Mouse (Mus musculus): ENCODE measurements around the gene Frmpd3.

Gene Frmpd3

GRCm38 (mm10) chrX:140437906-140438305, 95.8 kb downstream of the Frmpd3 start:
- ChIA-PET POLR2A (interaction anchor here in 1 of 4 experiments (0.8 to 1.1 kb wide), 2 partner anchors 19 to 21 kb away, joined by 3 to 5 read pairs; partner anchors contain the start of gene Prps1), CTCF (interaction anchor here in 1 of 4 experiments (0.6 kb wide), 1 partner anchor 21 kb away, joined by 6 read pairs; no protein-coding TSS in a partner anchor)

- POLR2A ChIA-PET, result interaction anchor here in 3 of 4 experiments (1.0 to 3.2 kb wide), 7 partner anchors 9 to 12 kb away, joined by 3 to 16 read pairs (median 4); partner anchors contain the start of gene Prps1 (in 1 of the 3)
- CTCF ChIA-PET, result interaction anchor here in 3 of 4 experiments (0.6 to 1.7 kb wide), 6 partner anchors 10 to 46 kb away, joined by 3 to 5 read pairs (median 3); no protein-coding TSS in a partner anchor
These were observed 103.5 kb downstream of the Frmpd3 start for GRCm38 (mm10) chrX:140445551-140445950.

GRCm38 (mm10) chrX:140450071-140450470, 108.0 kb downstream of the Frmpd3 start:
- ChIA-PET POLR2A (interaction anchor here in 3 of 4 experiments (1.0 to 2.7 kb wide), 4 partner anchors 9 to 17 kb away, joined by 3 to 11 read pairs (median 4); no protein-coding TSS in a partner anchor), CTCF (interaction anchor here in 1 of 4 experiments (0.6 kb wide), 1 partner anchor 258 kb away, joined by 8 read pairs; no protein-coding TSS in a partner anchor)

- ChIA-PET POLR2A (interaction anchor here in 3 of 4 experiments (0.6 to 4.6 kb wide), 12 partner anchors 9 to 142 kb away, joined by 3 to 34 read pairs (median 4); no protein-coding TSS in a partner anchor), CTCF (interaction anchor here in 1 of 4 experiments (0.6 kb wide), 1 partner anchor 165 kb away, joined by 3 read pairs; no protein-coding TSS in a partner anchor)
These were observed 114.2 kb downstream of the Frmpd3 start, which contains the start of gene Prps1 for GRCm38 (mm10) chrX:140456279-140456731. Gene Prps1 (plus strand): TSS chrX:140456613.

GRCm38 (mm10) chrX:140456751-140457491, 114.9 kb downstream of the Frmpd3 start:
- POLR2A ChIA-PET, result interaction anchor here in 3 of 4 experiments (0.6 to 4.6 kb wide), 18 partner anchors 9 to 141 kb away, joined by 3 to 34 read pairs (median 4); no protein-coding TSS in a partner anchor
- CTCF ChIA-PET, result interaction anchor here in 1 of 4 experiments (0.6 kb wide), 1 partner anchor 166 kb away, joined by 3 read pairs; no protein-coding TSS in a partner anchor

- CTCF ChIA-PET, result no interaction called here
- POLR2A ChIA-PET, result interaction anchor here in 3 of 4 experiments (1.0 to 4.6 kb wide), 13 partner anchors 9 to 141 kb away, joined by 3 to 34 read pairs (median 4); no protein-coding TSS in a partner anchor
These were observed 115.4 kb downstream of the Frmpd3 start for GRCm38 (mm10) chrX:140457502-140457901.

- ChIA-PET POLR2A (no interaction called here), CTCF (no interaction called here)
These were observed 136.2 kb downstream of the Frmpd3 start for GRCm38 (mm10) chrX:140478231-140478630.

- POLR2A ChIA-PET, result no interaction called here
- CTCF ChIA-PET, result interaction anchor here in 2 of 4 experiments (0.7 to 0.9 kb wide), 3 partner anchors 52 to 457 kb away, joined by 3 read pairs; no protein-coding TSS in a partner anchor
These were observed 137.1 kb downstream of the Frmpd3 start for GRCm38 (mm10) chrX:140479171-140479570.

Measured in embryonic stem cell, embryonic (primary cell).